Mouse (Mus musculus): ENCODE data around the gene Exo1.

The Exo1 gene

DNA sequence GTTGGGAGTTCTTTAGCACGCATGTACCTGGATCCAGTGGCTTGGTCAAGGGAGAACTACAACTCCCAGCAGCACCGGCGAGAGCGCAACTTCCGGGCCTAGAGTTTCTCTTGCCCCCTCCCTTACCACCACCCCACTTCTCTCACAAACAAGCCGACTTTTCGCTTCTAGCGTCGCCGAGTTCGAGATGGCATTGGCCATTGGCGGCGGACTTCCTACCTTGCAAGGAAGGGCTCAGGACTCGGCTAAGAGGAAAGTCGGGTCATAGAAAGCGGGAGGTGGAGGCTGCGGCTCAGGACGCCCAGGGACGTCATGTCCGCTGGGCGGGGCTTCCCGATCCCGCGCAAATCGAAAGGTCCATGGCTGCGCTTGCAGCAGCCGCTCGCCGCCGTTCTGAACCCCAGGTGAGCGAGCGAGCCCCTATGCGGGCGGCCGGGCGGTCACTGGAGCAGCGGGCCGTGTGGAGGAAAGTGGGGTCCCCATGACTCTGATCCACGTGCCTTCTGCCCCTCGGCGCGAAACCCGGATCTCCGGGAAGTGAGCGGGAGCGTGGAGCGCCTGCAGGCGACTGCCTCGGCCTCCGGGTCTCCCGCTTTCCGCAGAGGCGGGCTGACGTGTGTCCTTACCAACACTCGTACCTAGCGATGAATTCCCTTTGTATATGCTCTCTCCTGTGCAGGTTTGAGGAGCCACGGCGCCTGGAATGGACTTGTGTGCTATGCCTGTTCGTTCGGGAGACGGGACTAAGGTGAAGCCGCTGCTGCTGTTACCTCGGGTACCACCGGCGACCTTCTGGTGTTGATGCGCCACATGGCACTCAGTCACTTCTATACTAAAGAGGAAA is at the start of gene Exo1:
TSS of gene Exo1 (plus strand) at position 129 of the 844 bp plus-strand sequence.
- peak; percentile 78 for DNase-seq (ENCODE audit: low read depth, low spot score)

- no peak for DNase-seq (ENCODE audit: low read depth, low spot score)
These were observed 24.9 kb upstream of the Exo1 start for GRCm38 (mm10) chr1:175855515-175855914.

- DNase-seq (ENCODE audit: low read depth, low spot score) = no peak
These were observed 13.3 kb upstream of the Exo1 start for GRCm38 (mm10) chr1:175867050-175867449.

DNA sequence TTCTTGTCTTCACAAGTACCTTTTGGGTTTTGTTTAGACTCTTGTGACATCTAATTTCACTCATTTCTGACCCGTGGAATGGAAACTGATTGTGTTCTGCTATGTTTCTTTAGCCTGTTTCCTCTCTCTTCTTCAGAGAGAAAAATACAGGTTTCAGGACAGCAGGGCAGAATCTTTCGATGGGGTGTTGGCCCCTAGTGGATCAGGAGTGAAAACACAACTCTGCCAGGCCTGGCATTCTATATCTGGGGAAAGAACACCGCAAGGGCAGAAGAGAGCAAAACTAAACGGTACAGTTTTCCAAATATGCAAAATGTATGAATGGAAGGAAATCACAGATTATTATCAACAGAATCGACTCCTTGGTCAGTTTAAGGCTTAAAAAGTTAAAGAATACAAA is 12.8 kb upstream of the Exo1 start:
- DNase-seq (ENCODE audit: low read depth, low spot score) = no peak

DNA sequence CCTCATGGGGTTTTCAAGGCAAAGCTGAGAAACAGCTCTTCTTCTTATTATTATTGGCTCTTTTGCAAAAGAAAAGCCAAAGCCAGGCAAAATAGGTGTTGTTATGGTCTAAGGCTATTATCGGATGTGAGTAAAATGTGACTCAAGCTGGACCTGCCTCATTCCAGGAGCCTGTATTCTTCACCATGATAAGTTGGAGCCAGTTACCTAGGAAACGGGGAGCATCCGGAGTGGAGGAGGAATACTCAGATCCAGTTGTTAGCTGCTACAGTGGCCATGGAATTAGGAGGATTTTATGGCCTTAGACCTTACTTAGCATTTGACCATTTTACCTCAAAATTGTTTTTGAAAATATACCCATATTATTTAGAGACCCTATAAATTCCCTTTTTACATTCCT is 9.7 kb upstream of the Exo1 start:
- no peak for DNase-seq (ENCODE audit: low read depth, low spot score)

- DNase-seq (ENCODE audit: low read depth, low spot score) = no peak
These were observed 8.2 kb upstream of the Exo1 start for GRCm38 (mm10) chr1:175872028-175872816.

DNA sequence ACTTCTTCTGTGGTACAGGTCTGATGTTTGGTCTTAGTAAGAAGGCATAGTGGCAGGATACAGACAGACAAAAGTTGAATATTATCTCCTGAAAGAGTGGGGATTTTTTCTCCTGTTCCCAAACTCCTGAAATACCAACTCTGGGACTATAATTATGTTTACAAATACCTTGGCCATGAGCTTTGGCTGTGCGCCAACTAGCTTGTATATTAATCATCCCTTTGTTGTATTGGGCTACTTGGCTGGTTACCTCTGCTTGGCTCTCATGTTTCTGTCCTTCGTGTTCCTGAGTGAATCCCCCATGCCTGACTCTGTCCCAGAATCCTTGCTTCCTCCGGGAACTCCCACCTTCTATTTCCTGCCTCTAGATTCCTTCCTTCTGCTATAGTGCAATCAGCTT is 3.0 kb downstream of the Exo1 start:
- no peak for DNase-seq (ENCODE audit: low read depth, low spot score)

- DNase-seq (ENCODE audit: low read depth, low spot score) = no peak
These were observed 12.9 kb downstream of the Exo1 start for GRCm38 (mm10) chr1:175893263-175893662.

- DNase-seq (ENCODE audit: low read depth, low spot score) = no peak
These were observed 13.3 kb downstream of the Exo1 start for GRCm38 (mm10) chr1:175893726-175894125.

DNA sequence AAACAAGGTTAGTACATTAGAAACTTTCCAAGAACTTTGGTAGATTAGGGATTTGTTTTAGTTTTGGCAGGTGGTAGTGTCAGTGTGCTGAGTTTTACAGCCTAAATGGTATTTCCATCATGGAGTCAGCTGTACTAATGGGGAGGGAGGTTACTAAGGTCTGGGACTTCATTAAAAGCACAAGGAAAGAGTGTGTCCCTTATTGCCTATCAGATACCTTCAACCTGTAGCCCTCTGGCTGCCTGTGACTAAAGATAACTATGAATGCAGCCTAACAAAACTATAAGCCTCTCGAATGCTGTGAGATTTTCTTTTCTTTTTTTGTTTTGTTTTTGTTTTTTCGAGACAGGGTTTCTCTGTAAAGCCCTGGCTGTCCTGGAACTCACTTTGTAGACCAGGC is 30.8 kb downstream of the Exo1 start:
- DNase-seq (ENCODE audit: low read depth, low spot score) = no peak

- no peak for DNase-seq (ENCODE audit: low read depth, low spot score)
These were observed 31.7 kb downstream of the Exo1 start for GRCm38 (mm10) chr1:175912038-175912437.

GRCm38 (mm10) chr1:175913728-175914303 is 33.4 kb downstream of the Exo1 start:
- no peak for DNase-seq (ENCODE audit: low read depth, low spot score)

- DNase-seq (ENCODE audit: low read depth, low spot score) = no peak
These were observed 39.6 kb downstream of the Exo1 start, which contains the start of gene Gm38100 for GRCm38 (mm10) chr1:175920029-175920428. Gene Gm38100 (plus strand): TSS chr1:175920329.

DNA sequence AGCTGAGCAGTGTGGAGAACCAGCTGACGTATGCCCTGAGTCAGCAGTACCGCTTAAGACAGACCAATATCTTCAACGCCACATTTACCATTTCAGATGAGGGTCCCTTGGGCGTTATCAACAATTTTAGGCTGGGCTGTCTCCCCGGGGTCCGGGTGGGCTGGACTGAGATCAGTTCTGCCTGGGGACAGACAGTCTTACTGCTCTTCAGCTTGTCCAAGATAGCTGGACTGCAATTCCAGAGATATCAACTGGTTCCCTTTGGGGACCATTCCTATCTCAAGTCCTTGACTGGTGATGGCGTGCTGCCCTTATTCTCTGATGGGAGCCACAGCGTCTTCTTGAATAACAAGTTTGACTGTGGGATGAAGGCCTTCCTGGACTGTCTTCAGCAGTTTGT is 40.7 kb downstream of the Exo1 start:
- DNase-seq (ENCODE audit: low read depth, low spot score) = no peak

- DNase-seq (ENCODE audit: low read depth, low spot score) = peak; percentile 28
These were observed 43.7 kb downstream of the Exo1 start for GRCm38 (mm10) chr1:175923848-175924787.

DNA sequence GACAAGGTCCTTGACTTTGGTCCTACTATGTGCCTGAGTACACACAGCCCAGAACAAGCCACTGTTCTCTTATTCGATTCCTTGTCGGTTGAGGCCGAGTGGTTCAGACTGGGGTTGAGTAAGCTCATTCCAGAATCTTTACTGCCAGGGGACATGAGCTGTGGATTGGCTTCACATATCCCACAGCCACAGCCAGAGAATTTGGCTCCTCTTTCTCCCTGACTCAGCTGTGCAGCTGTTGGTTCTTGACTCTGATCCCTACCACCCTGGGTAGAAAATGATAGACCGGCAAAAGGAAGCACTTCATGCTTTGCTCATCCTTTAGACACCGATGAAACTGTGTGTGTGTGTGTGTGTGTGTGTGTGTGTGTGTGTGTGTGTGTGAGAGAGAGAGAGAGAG is 51.0 kb downstream of the Exo1 start:
- DNase-seq (ENCODE audit: low read depth, low spot score) = no peak

- no peak for DNase-seq (ENCODE audit: low read depth, low spot score)
These were observed 55.9 kb downstream of the Exo1 start for GRCm38 (mm10) chr1:175936282-175936737.

GRCm38 (mm10) chr1:175938731-175939130 is 58.4 kb downstream of the Exo1 start:
- no peak for DNase-seq (ENCODE audit: low read depth, low spot score)

GRCm38 (mm10) chr1:175943168-175943567 is 62.8 kb downstream of the Exo1 start:
- no peak for DNase-seq (ENCODE audit: low read depth, low spot score)

DNA sequence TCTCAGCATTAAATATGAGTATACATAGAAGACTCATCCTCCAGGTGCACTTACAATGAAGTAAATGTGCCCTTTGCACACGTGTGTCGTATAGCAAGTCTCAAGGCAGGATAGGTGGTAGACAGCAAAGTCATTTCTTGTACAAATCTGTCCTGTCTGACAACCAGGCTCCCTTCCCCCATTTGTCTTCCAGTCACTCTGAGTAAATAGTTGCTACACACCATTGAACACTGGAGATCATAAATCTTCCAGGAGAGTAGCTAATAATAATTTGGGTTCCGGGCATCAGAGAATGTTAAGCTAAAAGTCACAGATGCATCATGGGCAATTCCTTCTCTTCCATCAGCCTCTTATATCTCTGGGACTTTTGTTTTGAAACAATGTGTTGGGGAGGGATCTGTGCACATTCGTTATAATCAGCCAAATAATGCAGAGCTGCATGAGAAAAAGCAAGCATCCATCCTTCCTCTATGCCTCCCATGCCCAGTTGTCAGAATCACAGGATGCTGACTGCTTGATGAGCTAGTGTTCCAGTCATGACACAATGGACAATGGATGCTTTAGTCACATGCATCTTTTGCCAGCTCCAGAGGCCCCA is 66.4 kb downstream of the Exo1 start:
- no peak for DNase-seq (ENCODE audit: low read depth, low spot score)

GRCm38 (mm10) chr1:175950421-175950820 is 70.0 kb downstream of the Exo1 start:
- no peak for DNase-seq (ENCODE audit: low read depth, low spot score)
